19 mouse cellular contexts compared by ENCODE assay signal in the genomic region with DNA sequence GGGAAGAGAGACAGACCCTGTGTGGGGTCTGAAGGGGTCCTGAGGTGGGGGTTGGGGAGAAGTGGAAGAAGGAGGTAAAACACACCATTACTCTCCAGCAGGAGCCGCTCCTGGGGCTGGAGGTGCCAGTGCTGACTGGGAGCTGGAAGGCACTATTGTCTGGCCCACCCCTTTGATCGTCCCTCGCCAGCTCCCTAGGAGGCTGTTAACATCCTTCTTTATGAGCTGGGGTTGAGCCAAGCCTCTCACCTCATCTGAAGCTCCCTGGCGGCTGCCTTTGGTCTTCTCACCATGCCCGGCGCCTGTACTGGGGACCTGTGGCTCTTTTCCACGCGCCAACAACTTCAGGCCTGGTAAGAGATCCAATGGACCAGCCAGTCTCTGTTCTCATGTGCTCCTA. TPM values are rescaled to one million over a fixed set of nuclear protein-coding genes. Genes with fewer than 3 reads are reported as not detected.
DNase-seq lines count a peak whose midpoint lies in the region; ATAC-seq and TF ChIP-seq lines count a peak whose summit lies in the region.
"Had no signal": no experiment of that assay in that cellular context is flagged by ENCODE, and none has a peak within 500 bp of the region (broad histone marks: within the 10 kb centered on the region; RNA-seq: fewer than 3 reads in every experiment).

No protein-coding gene starts in this region.

- 0 out of 2 replicates have a peak overlapping the region, but pooled peaks have one; percentile 18 for H3K9ac ChIP-seq in forebrain, embryonic 13.5 days
- H3K9ac ChIP-seq in forebrain, embryonic 12.5 days = no peak overlapping the region
- H3K9ac ChIP-seq in kidney, postnatal 0 days (ENCODE audit: low read depth, low read length) = no peak overlapping the region
- H3K9ac ChIP-seq in limb, embryonic 11.5 days (ENCODE audit: low read length) = peak overlapping the region; percentile 22; the same call in 1 of the 2 replicates
- H3K9ac ChIP-seq: embryonic facial prominence, embryonic 15.5 days; hindbrain, embryonic 14.5 days; limb, embryonic 15.5 days had no signal

- H3K4me1 ChIP-seq in forebrain, embryonic 13.5 days = peaks cover 23% of the 10 kb centered on the region
- H3K4me1 ChIP-seq in forebrain, embryonic 12.5 days = peaks cover 7% of the 10 kb centered on the region
- H3K4me1 ChIP-seq in kidney, postnatal 0 days (replicated peaks; ENCODE audit: insufficient read depth, low read length) = no peaks in the 10 kb centered on the region
- H3K4me1 ChIP-seq in limb, embryonic 11.5 days (ENCODE audit: control insufficient read depth, insufficient read depth, low read length) = peaks cover 21% of the 10 kb centered on the region

- intact Hi-C loops in gastrocnemius, postnatal 14 days (cut with DNase I; ENCODE audit: low total_unique reads) = no loop called here
- intact Hi-C loops in left cerebral cortex, adult 2 months (cut with DNase I) = no loop called here

- no peak overlapping the region for H3K4me2 ChIP-seq in forebrain, embryonic 13.5 days
- no peak overlapping the region for H3K4me2 ChIP-seq in forebrain, embryonic 12.5 days
- H3K4me2 ChIP-seq in kidney, postnatal 0 days (ENCODE audit: low read length) = no peak overlapping the region
- H3K4me2 ChIP-seq in limb, embryonic 11.5 days (ENCODE audit: low read depth, severe bottlenecking) = peak overlapping the region; percentile 7; the same call in 1 of the 2 replicates
- H3K4me2 ChIP-seq: embryonic facial prominence, embryonic 15.5 days; hindbrain, embryonic 14.5 days; limb, embryonic 15.5 days had no signal

- H3K27ac ChIP-seq in forebrain, embryonic 13.5 days = no peak overlapping the region
- H3K27ac ChIP-seq in forebrain, embryonic 12.5 days = no peak overlapping the region
- H3K27ac ChIP-seq in kidney, postnatal 0 days = no peak overlapping the region
- H3K27ac ChIP-seq in limb, embryonic 11.5 days (replicated peaks; ENCODE audit: low read depth, low read length) = no peak overlapping the region
- H3K27ac ChIP-seq in left cerebral cortex, adult 2 months = no peak overlapping the region
- H3K27ac ChIP-seq: embryonic facial prominence, embryonic 15.5 days; hindbrain, embryonic 14.5 days; limb, embryonic 15.5 days had no signal

- H3K27me3 ChIP-seq in forebrain, embryonic 13.5 days = peaks cover 6% of the 10 kb centered on the region; the same call in 1 of the 2 replicates
- H3K27me3 ChIP-seq in forebrain, embryonic 12.5 days = peaks cover 19% of the 10 kb centered on the region
- no peaks in the 10 kb centered on the region for H3K27me3 ChIP-seq in kidney, postnatal 0 days (ENCODE audit: insufficient read depth, low read length)
- no peaks in the 10 kb centered on the region for H3K27me3 ChIP-seq in limb, embryonic 11.5 days (ENCODE audit: control insufficient read depth, insufficient read depth, low read length)

- DNase-seq in kidney, postnatal 0 days (ENCODE audit: low spot score) = no peak
- DNase-seq in kidney, adult 8-10 months = no peak
- DNase-seq in WW6 (ENCODE audit: low read depth, low spot score) = peak; percentile 52
- no peak for DNase-seq in limb, embryonic 11.5 days (ENCODE audit: low spot score)
- no peak for DNase-seq in gastrocnemius, postnatal 14 days
- no peak for DNase-seq in left cerebral cortex, adult 2 months (ENCODE audit: extremely low spot score in 1 of 2, low spot score in 2 of 2)
- DNase-seq: adrenal gland, postnatal 10 days; cerebellum, adult 9-10 months; kidney, postnatal 14 days; lung, postnatal 14 days; right cerebral cortex, adult 18-20 months; thymus, postnatal 14 days had no signal

- H3K9me3 ChIP-seq in forebrain, embryonic 13.5 days (replicated peaks) = no peaks in the 10 kb centered on the region
- no peaks in the 10 kb centered on the region for H3K9me3 ChIP-seq in forebrain, embryonic 12.5 days
- no peaks in the 10 kb centered on the region for H3K9me3 ChIP-seq in kidney, postnatal 0 days (replicated peaks; ENCODE audit: low read length)
- H3K9me3 ChIP-seq in limb, embryonic 11.5 days (ENCODE audit: control insufficient read depth, low read length) = no peaks in the 10 kb centered on the region
- H3K9me3 ChIP-seq: embryonic facial prominence, embryonic 15.5 days; limb, embryonic 15.5 days had no signal

- no peak overlapping the region for H3K4me3 ChIP-seq in forebrain, embryonic 13.5 days
- no peak overlapping the region for H3K4me3 ChIP-seq in forebrain, embryonic 12.5 days (replicated peaks)
- H3K4me3 ChIP-seq in kidney, postnatal 0 days (replicated peaks; ENCODE audit: low read depth, low read length) = no peak overlapping the region
- no peak overlapping the region for H3K4me3 ChIP-seq in limb, embryonic 11.5 days (ENCODE audit: low read depth, low read length)
- H3K4me3 ChIP-seq in left cerebral cortex, adult 2 months = no peak overlapping the region
- H3K4me3 ChIP-seq: embryonic facial prominence, embryonic 15.5 days; limb, embryonic 15.5 days had no signal

- H3K36me3 ChIP-seq in forebrain, embryonic 13.5 days (ENCODE audit: poor library complexity, severe bottlenecking) = no peaks in the 10 kb centered on the region
- H3K36me3 ChIP-seq in forebrain, embryonic 12.5 days (replicated peaks) = no peaks in the 10 kb centered on the region
- no peaks in the 10 kb centered on the region for H3K36me3 ChIP-seq in kidney, postnatal 0 days (ENCODE audit: insufficient read depth, low read length)
- no peaks in the 10 kb centered on the region for H3K36me3 ChIP-seq in limb, embryonic 11.5 days (ENCODE audit: control insufficient read depth, insufficient read depth, low read length)
- H3K36me3 ChIP-seq: embryonic facial prominence, embryonic 15.5 days; limb, embryonic 15.5 days had no signal

- no peak for TF ChIP-seq CTCF in kidney, postnatal 0 days (IDR thresholded peaks at IDR 0.05; ENCODE audit: low read depth)
- no peak for TF ChIP-seq CTCF in left cerebral cortex, adult 2 months (IDR thresholded peaks at IDR 0.05)

- ATAC-seq in forebrain, embryonic 13.5 days = no peak
- no peak for ATAC-seq in forebrain, embryonic 12.5 days (ENCODE audit: low FRiP score)
- 0 out of 2 replicates have a peak, but pooled peaks have one; percentile 19 for ATAC-seq in kidney, postnatal 0 days (replicated peaks; ENCODE audit: low FRiP score, low read depth)
- no peak for ATAC-seq in limb, embryonic 11.5 days (ENCODE audit: insufficient number of reproducible peaks, low FRiP score, low TSS enrichment, low read depth)
- ATAC-seq: CD4-positive, CD25-positive, alpha-beta regulatory T cell, adult 4 months; intestine, postnatal 0 days had no signal

- WGBS in forebrain, embryonic 13.5 days = 23% methylated on average over 8 of the region's 8 CpGs
- 30% methylated on average over 8 of the region's 8 CpGs for WGBS in forebrain, embryonic 12.5 days
- WGBS in kidney, postnatal 0 days = 38% methylated on average over 8 of the region's 8 CpGs
- 17% methylated on average over 8 of the region's 8 CpGs for WGBS in limb, embryonic 11.5 days

RNA-seq across cellular contexts. Expression of gene Ngfr, which starts 34.9 kb away (rescaled TPM):
- polyA plus RNA-seq in forebrain, embryonic 13.5 days (2015; fragmentation: Nextera tagmentation; extraction: Ambion mirVana) = 6.3 and 7.5 TPM in 2 replicates
- 10.5 and 10.9 TPM in 2 replicates for polyA plus RNA-seq in forebrain, embryonic 12.5 days (2016; fragmentation: Nextera tagmentation; extraction: Ambion mirVana)
- polyA plus RNA-seq in kidney, postnatal 0 days (2015; fragmentation: Nextera tagmentation; extraction: Ambion mirVana) = 6.2 and 7.6 TPM in 2 replicates
- 12.4 and 13.4 TPM in 2 replicates for polyA plus RNA-seq in limb, embryonic 11.5 days (2014; fragmentation: Nextera tagmentation; extraction: Ambion mirVana)
- total RNA-seq in gastrocnemius, postnatal 14 days (2021) = 1 to 10 TPM; 1.5 to 4.3 TPM
- 1 to 10 TPM in 1 of 2 experiments, under 1 TPM in 1; 0.93 to 1.3 TPM for total RNA-seq in left cerebral cortex, adult 2 months (2021)
- polyA plus RNA-seq: CD4-positive, CD25-positive, alpha-beta regulatory T cell, adult 4 months had no signal

RNA-seq across cellular contexts. Expression of gene Phb, which starts 44.3 kb away (rescaled TPM):
- 187 and 188 TPM in 2 replicates for polyA plus RNA-seq in forebrain, embryonic 13.5 days (2015; fragmentation: Nextera tagmentation; extraction: Ambion mirVana)
- 169 and 182 TPM in 2 replicates for polyA plus RNA-seq in forebrain, embryonic 12.5 days (2016; fragmentation: Nextera tagmentation; extraction: Ambion mirVana)
- 318 and 344 TPM in 2 replicates for polyA plus RNA-seq in kidney, postnatal 0 days (2015; fragmentation: Nextera tagmentation; extraction: Ambion mirVana)
- 240 and 256 TPM in 2 replicates for polyA plus RNA-seq in limb, embryonic 11.5 days (2014; fragmentation: Nextera tagmentation; extraction: Ambion mirVana)
- 100 to 1,000 TPM; 149 to 153 TPM for total RNA-seq in gastrocnemius, postnatal 14 days (2021)
- total RNA-seq in left cerebral cortex, adult 2 months (2021) = 10 to 100 TPM; 70.0 to 74.0 TPM

Comparison
In these comparisons a context has a peak if more than half of its experiments do, and no peak if none do; other contexts are left out.
1. H3K9ac ChIP-seq: peak in forebrain, embryonic 13.5 days (single experiment) and limb, embryonic 11.5 days (single experiment); none in forebrain, embryonic 12.5 days (single experiment) and kidney, postnatal 0 days (single experiment).